Mouse (Mus musculus) ES-Bruce4 (cell line): ENCODE data around the gene Tex14.
"Not testable (repeated sequence)": the region's sequence is repeated elsewhere in the genome, so short reads cannot be mapped to it uniquely, and the experiment has no call there.

ENCODE experiments used
- CTCF ChIP-seq: IDR thresholded peaks from one replicate; pipeline ENCODE4 v1.8.1; 2011; ENCODE audit warnings: low read depth, low read length
- POLR2A ChIP-seq: IDR thresholded peaks from one replicate; pipeline ENCODE4 v1.8.1; 2011; ENCODE audit warnings: low read length; ENCODE audit not compliant: insufficient read depth

- not testable (repeated sequence) for TF ChIP-seq CTCF, POLR2A
Observed at GRCm38 (mm10) chr11:87449847-87450246, 45.0 kb downstream of the Tex14 start.
